Mouse (Mus musculus) lung, postnatal 0 days (tissue): ENCODE data around the gene Prkcsh.

Experiments
- CTCF ChIP-seq: IDR thresholded peaks from 2 replicates; pipeline ENCODE4 v1.5.1; 2016; ENCODE audit warnings: antibody characterized with exemption, mild to moderate bottlenecking
- EP300 ChIP-seq: IDR thresholded peaks from 2 replicates; pipeline ENCODE4 v1.6.1; 2016; ENCODE audit warnings: antibody characterized with exemption, mild to moderate bottlenecking, control low read depth

GRCm38 (mm10) chr9:22002194-22003162, at the start of gene Prkcsh, which contains the start of gene Ccdc151:
- 0 out of 2 replicates have a peak, but pooled peaks have one; percentile 14 for TF ChIP-seq CTCF
- TF ChIP-seq EP300, result no peak
